Mouse (Mus musculus) liver, embryonic 16.5 days (tissue): ENCODE data around the gene Sptlc2. TPM values are rescaled to one million over a fixed set of nuclear protein-coding genes. Genes with fewer than 3 reads are reported as not detected.
A peak's percentile ranks its signal among the peaks of the same experiment; 100 is the strongest.

Experiments used
- ATAC-seq: fragments of 200-750 bp; cut with Nextera tagmentation; 2 replicates; pipeline ENCODE4 v1.8.0; 2017; ENCODE audit warnings: low read depth, mild to moderate bottlenecking, moderate number of reproducible peaks, moderate library complexity
- H3K27ac ChIP-seq: fragments of 300-500 bp; sonication (generic); 2 replicates; pipeline ENCODE4 v1.5.1; 2014; ENCODE audit warnings: mild to moderate bottlenecking, low read length
- H3K27me3 ChIP-seq: fragments of 300-500 bp; sonication (generic); 2 replicates; pipeline ENCODE4 v1.6.1; 2014; ENCODE audit warnings: low read depth, low read length, mixed read lengths; ENCODE audit not compliant: control insufficient read depth, insufficient read depth
- H3K36me3 ChIP-seq: fragments of 300-500 bp; sonication (generic); 2 replicates; pipeline ENCODE4 v1.6.1; 2014; ENCODE audit warnings: mild to moderate bottlenecking; ENCODE audit not compliant: control insufficient read depth, insufficient read depth
- H3K4me1 ChIP-seq: fragments of 300-500 bp; sonication (generic); 2 replicates; pipeline ENCODE4 v1.6.1; 2014; ENCODE audit warnings: low read depth, low read length, mixed read lengths; ENCODE audit not compliant: control insufficient read depth
- H3K4me2 ChIP-seq: fragments of 300-500 bp; sonication (generic); 2 replicates; pipeline ENCODE4 v1.6.1; 2014; ENCODE audit warnings: low read depth, low read length, mixed read lengths
- H3K4me3 ChIP-seq: fragments of 300-500 bp; sonication (generic); 2 replicates; pipeline ENCODE4 v1.5.1; 2014; ENCODE audit warnings: low read depth, mild to moderate bottlenecking, low read length
- H3K9ac ChIP-seq: fragments of 300-500 bp; sonication (generic); 2 replicates; pipeline ENCODE4 v1.6.1; 2014; ENCODE audit warnings: low read depth, low read length
- H3K9me3 ChIP-seq: fragments of 300-500 bp; sonication (generic); replicated peaks from 2 replicates; pipeline ENCODE4 v1.6.1; 2016; ENCODE audit warnings: low read length; ENCODE audit not compliant: control insufficient read depth
- WGBS: fragments of 180-500 bp; shearing (Covaris S2); extraction: QIAGEN DNeasy Blood & Tissue Kit; methylation state at CpG from one replicate; pipeline ENCODE4 v1.1.7; 2014; ENCODE audit not compliant: insufficient replicate concordance; 5-methylcytosine and 5-hydroxymethylcytosine counted together
- polyA plus RNA-seq: library from polyadenylated mRNA; unstranded; fragments of >200 nt; fragmentation: Nextera tagmentation; extraction: Ambion mirVana; gene quantifications from 2 replicates; pipeline ENCODE4 v1.2.1, GENCODE M21; 2015

Sptlc2 gene
- 28.1 and 30.8 TPM in 2 replicates for polyA plus RNA-seq

GRCm38 (mm10) chr12:87388122-87388774 lies at the start of gene Sptlc2:
Gene Sptlc2 (minus strand): TSS chr12:87388355.
- peak within 1 kb of the TSS; percentile 99 for H3K4me2 ChIP-seq
- H3K4me1 ChIP-seq = peaks cover 15% of the 10 kb centered on the region
- H3K27me3 ChIP-seq = no peaks in the 10 kb centered on the region
- ATAC-seq = peak; percentile 95
- peak within 1 kb of the TSS; percentile 76 for H3K4me3 ChIP-seq
- H3K27ac ChIP-seq = peak within 1 kb of the TSS; percentile 61
- under 1% methylated on average over 45 of the region's 45 CpGs for whole genome bisulfite sequencing
- H3K9me3 ChIP-seq = no peaks in the 10 kb centered on the region
- peak within 1 kb of the TSS; percentile 85 for H3K9ac ChIP-seq
- H3K36me3 ChIP-seq = no peaks in the 10 kb centered on the region

GRCm38 (mm10) chr12:87428885-87429284 lies 40.7 kb upstream of the Sptlc2 start:
- Histone ChIP-seq H3K4me2 (no peak overlapping the region), H3K27ac (no peak overlapping the region), H3K36me3 (peaks cover 54% of the 10 kb centered on the region), H3K9me3 (no peaks in the 10 kb centered on the region), H3K4me1 (no peaks in the 10 kb centered on the region), H3K4me3 (no peak overlapping the region), H3K9ac (no peak overlapping the region), H3K27me3 (no peaks in the 10 kb centered on the region)
- ATAC-seq = no peak
- WGBS = 79% methylated on average over 8 of the region's 8 CpGs

DNA sequence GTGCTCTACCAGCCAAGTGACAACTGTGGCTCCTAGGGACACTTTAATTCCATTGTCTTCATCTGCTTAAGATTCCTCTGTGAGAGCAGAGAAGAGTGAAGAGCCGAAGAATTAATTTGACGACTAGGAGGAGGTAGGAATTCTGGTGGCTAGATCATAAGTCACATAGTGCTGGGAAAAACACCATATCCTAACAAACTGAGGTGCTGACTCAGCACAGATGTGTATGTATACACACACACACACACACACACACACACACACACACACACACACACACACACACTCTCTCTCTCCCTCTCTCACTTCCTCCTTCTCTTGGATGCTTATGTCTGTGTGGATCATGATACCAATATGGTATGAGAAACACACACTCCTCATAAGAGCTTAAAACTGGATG lies 40.1 kb upstream of the Sptlc2 start:
- no peak for ATAC-seq
- Histone ChIP-seq H3K9me3 (no peaks in the 10 kb centered on the region), H3K27me3 (no peaks in the 10 kb centered on the region), H3K4me1 (no peaks in the 10 kb centered on the region), H3K27ac (no peak overlapping the region), H3K4me3 (no peak overlapping the region), H3K36me3 (peaks cover 49% of the 10 kb centered on the region), H3K4me2 (no peak overlapping the region), H3K9ac (no peak overlapping the region)
- WGBS = 87% methylated on average over 2 of the region's 2 CpGs

- ATAC-seq = no peak
- H3K9me3 ChIP-seq = no peaks in the 10 kb centered on the region
- peaks cover 3% of the 10 kb centered on the region; the same call in 1 of the 2 replicates for H3K4me1 ChIP-seq
- H3K9ac ChIP-seq = no peak overlapping the region
- no peak overlapping the region for H3K4me2 ChIP-seq
- peaks cover 36% of the 10 kb centered on the region for H3K36me3 ChIP-seq
- H3K27ac ChIP-seq = no peak overlapping the region
- 86% methylated on average over 5 of the region's 5 CpGs for WGBS
- H3K4me3 ChIP-seq = no peak overlapping the region
- no peaks in the 10 kb centered on the region for H3K27me3 ChIP-seq
Measured at GRCm38 (mm10) chr12:87426354-87427031, 38.3 kb upstream of the Sptlc2 start.

GRCm38 (mm10) chr12:87424516-87424915 lies 36.4 kb upstream of the Sptlc2 start:
- Histone ChIP-seq H3K36me3 (peaks cover 22% of the 10 kb centered on the region), H3K27me3 (no peaks in the 10 kb centered on the region), H3K4me3 (no peak overlapping the region), H3K27ac (no peak overlapping the region), H3K4me1 (peaks cover 6% of the 10 kb centered on the region; the same call in 1 of the 2 replicates), H3K9me3 (no peaks in the 10 kb centered on the region), H3K9ac (no peak overlapping the region), H3K4me2 (no peak overlapping the region)
- no peak for ATAC-seq
- WGBS = 43% methylated on average over 3 of the region's 3 CpGs

DNA sequence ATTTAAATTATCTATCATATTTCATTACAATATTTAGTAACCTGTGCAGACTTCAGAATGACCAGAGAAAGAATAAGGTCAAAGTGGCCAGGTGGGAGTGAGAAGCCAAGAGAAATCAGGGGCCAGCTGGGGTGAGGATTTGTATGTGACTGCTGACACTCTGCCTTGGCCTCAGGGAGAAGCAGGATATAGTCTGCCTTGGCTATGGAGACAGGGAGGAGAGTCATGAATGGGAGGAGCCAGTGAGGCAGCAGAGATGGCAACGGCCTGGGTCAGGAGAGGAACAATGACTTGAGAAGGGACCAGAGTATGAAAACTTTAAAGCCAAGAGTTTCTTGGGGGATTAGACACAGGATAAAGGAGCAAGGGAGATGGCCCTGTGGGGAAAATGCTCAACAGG lies 35.5 kb upstream of the Sptlc2 start:
- Histone ChIP-seq H3K36me3 (peaks cover 14% of the 10 kb centered on the region), H3K27ac (no peak overlapping the region), H3K4me2 (no peak overlapping the region), H3K9ac (no peak overlapping the region), H3K27me3 (no peaks in the 10 kb centered on the region), H3K4me1 (peaks cover 6% of the 10 kb centered on the region; the same call in 1 of the 2 replicates), H3K9me3 (no peaks in the 10 kb centered on the region), H3K4me3 (no peak overlapping the region)
- no peak for ATAC-seq
- 25% methylated on average over 1 of the region's 1 CpGs for WGBS

DNA sequence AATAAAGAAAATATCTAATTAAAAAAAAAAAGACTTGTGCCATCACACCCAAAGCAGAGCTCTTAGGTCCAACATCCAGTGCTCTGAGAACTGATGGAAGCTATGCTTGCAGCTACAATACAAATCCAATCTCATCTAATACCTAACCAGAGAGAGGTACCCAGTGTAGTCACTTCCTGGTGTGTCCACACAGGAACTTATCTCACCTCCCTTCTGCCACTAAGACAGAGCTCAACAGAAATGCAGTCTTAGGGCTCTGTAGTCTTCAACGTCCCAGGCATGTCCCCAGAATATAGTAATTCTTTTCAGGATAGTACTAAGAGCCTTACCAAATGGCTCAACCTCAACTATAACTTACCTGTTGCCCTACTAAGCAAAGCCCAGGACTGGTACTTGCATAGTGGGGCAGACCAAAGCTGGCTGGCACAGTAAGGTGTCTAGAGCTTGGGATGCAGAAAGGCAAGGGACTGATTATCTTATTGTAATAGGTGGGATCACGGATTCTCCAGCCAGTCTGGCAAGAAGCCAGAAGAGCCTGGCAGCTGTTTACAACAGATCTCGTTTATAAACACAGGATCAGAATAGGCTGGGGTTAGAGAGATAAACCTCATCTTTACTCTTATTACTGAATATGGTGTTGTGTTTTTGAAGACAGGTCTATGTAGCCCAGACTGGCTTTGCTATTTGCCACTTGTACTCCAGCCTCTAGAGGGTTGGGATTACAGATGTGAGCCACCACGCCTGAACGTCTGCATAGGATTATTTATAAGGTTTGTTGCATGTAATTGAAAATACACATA lies 33.8 kb upstream of the Sptlc2 start:
- 39% methylated on average over 5 of the region's 5 CpGs for WGBS
- ATAC-seq = peak; percentile 42; the same call in 1 of the 2 replicates
- no peak overlapping the region for H3K27ac ChIP-seq
- H3K4me2 ChIP-seq = no peak overlapping the region
- H3K4me1 ChIP-seq = peaks cover 6% of the 10 kb centered on the region; the same call in 1 of the 2 replicates
- no peaks in the 10 kb centered on the region for H3K27me3 ChIP-seq
- peaks cover 4% of the 10 kb centered on the region; the same call in 1 of the 2 replicates for H3K36me3 ChIP-seq
- H3K9ac ChIP-seq = no peak overlapping the region
- H3K9me3 ChIP-seq = no peaks in the 10 kb centered on the region
- no peak overlapping the region for H3K4me3 ChIP-seq

DNA sequence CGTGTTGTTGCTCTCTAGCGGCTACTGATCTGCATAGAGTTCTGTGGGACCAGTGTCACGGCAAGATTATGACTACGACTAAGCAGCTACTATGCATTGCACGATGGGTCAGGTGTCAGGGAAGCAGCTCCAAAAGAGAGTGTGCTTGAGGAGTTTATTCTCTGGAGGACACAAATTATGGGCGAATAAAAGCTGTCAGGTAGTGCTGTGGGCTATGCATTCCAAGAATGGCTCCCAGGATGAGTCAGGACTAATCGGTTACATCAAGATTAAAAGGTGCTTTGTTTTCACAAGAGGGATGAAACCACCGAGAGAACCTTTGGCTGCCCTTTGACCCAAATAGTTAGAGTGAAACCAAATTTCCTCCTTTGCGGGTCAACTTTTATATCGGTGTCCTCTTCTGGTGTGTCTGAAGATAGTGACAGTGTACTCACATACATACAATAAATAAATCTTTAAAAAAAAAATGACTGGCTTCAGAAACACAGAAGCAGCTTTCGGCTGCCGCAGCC lies 31.9 kb upstream of the Sptlc2 start:
- no peak overlapping the region for H3K4me2 ChIP-seq
- H3K36me3 ChIP-seq = no peaks in the 10 kb centered on the region; the same call in 1 of the 2 replicates
- H3K9ac ChIP-seq = no peak overlapping the region
- no peak for ATAC-seq
- 48% methylated on average over 12 of the region's 12 CpGs for WGBS
- H3K4me1 ChIP-seq = peaks cover 6% of the 10 kb centered on the region; the same call in 1 of the 2 replicates
- H3K4me3 ChIP-seq = no peak overlapping the region
- H3K9me3 ChIP-seq = no peaks in the 10 kb centered on the region
- H3K27me3 ChIP-seq = no peaks in the 10 kb centered on the region
- H3K27ac ChIP-seq = no peak overlapping the region
